In the genomic region with DNA sequence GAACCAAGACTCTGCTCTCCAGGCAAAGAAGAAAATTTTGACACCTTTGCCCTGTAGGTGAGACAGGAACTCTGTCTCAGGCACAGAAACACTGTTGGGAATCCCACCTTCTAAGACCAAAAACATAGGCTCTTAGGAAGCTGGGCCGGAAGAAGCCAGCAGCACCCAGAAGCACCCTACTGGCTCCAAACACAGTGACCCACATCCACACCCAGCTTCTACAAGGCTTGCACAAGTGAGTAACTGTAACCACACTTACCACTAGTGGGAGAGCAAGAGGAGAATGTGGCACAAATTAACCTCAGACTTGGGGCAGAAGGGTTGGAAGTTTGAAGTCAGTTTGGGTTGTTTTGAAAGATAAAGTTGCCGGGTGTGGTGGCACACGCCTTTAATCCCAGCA, we compare ENCODE assay signal across 8 mouse cellular contexts. TPM values are rescaled to one million over a fixed set of nuclear protein-coding genes. Genes with fewer than 3 reads are reported as not detected.
DNase-seq lines count a peak whose midpoint lies in the region; ATAC-seq and TF ChIP-seq lines count a peak whose summit lies in the region.

No protein-coding gene starts in this region.

- H3K9ac ChIP-seq in forebrain, embryonic 14.5 days (ENCODE audit: low read length): no peak overlapping the region
- H3K9ac ChIP-seq in lung, postnatal 0 days (replicated peaks; ENCODE audit: low read depth): no peak overlapping the region
- H3K9ac ChIP-seq in intestine, embryonic 15.5 days: no peak overlapping the region

- H3K4me3 ChIP-seq in forebrain, embryonic 10.5 days: no peak overlapping the region
- H3K4me3 ChIP-seq in forebrain, embryonic 14.5 days (ENCODE audit: low read depth, low read length): no peak overlapping the region
- H3K4me3 ChIP-seq in lung, postnatal 0 days (ENCODE audit: low read depth, low read length): no peak overlapping the region
- no peak overlapping the region for H3K4me3 ChIP-seq in intestine, embryonic 15.5 days (replicated peaks)

- peak; percentile 39 for TF ChIP-seq CTCF in lung, postnatal 0 days (IDR thresholded peaks at IDR 0.05)

- TF ChIP-seq EP300 in lung, postnatal 0 days (IDR thresholded peaks at IDR 0.05): no peak

- no peak for ATAC-seq in forebrain, embryonic 14.5 days
- ATAC-seq in lung, postnatal 0 days: no peak
- no peak for ATAC-seq in intestine, embryonic 15.5 days

- H3K36me3 ChIP-seq in forebrain, embryonic 10.5 days (replicated peaks): no peaks in the 10 kb centered on the region
- H3K36me3 ChIP-seq in forebrain, embryonic 14.5 days (ENCODE audit: control insufficient read depth, insufficient read depth, low read length): no peaks in the 10 kb centered on the region
- no peaks in the 10 kb centered on the region for H3K36me3 ChIP-seq in lung, postnatal 0 days (ENCODE audit: insufficient read depth, low read length)
- no peaks in the 10 kb centered on the region for H3K36me3 ChIP-seq in intestine, embryonic 15.5 days
- H3K36me3 ChIP-seq in splenic B cell, adult 2 months (ENCODE audit: control insufficient read depth, insufficient read depth, low read length, poor library complexity, severe bottlenecking): no peaks in the 10 kb centered on the region

- peak overlapping the region; percentile 71 for H3K27ac ChIP-seq in forebrain, embryonic 10.5 days
- no peak overlapping the region for H3K27ac ChIP-seq in forebrain, embryonic 14.5 days (ENCODE audit: low read depth, low read length)
- H3K27ac ChIP-seq in lung, postnatal 0 days (ENCODE audit: low read length): peak overlapping the region; percentile 93
- H3K27ac ChIP-seq in intestine, embryonic 15.5 days: peak overlapping the region; percentile 48

- H3K27me3 ChIP-seq in forebrain, embryonic 10.5 days (ENCODE audit: poor library complexity, severe bottlenecking): no peaks in the 10 kb centered on the region
- H3K27me3 ChIP-seq in forebrain, embryonic 14.5 days (replicated peaks; ENCODE audit: control insufficient read depth, insufficient read depth, low read length): no peaks in the 10 kb centered on the region
- no peaks in the 10 kb centered on the region for H3K27me3 ChIP-seq in lung, postnatal 0 days (replicated peaks; ENCODE audit: insufficient read depth, low read length)
- H3K27me3 ChIP-seq in intestine, embryonic 15.5 days (replicated peaks): no peaks in the 10 kb centered on the region
- H3K27me3 ChIP-seq in splenic B cell, adult 2 months (ENCODE audit: control insufficient read depth, insufficient read depth, low read length, poor library complexity, severe bottlenecking): no peaks in the 10 kb centered on the region

- no peaks in the 10 kb centered on the region for H3K9me3 ChIP-seq in forebrain, embryonic 10.5 days
- H3K9me3 ChIP-seq in forebrain, embryonic 14.5 days (replicated peaks; ENCODE audit: control insufficient read depth, low read length): no peaks in the 10 kb centered on the region
- no peaks in the 10 kb centered on the region for H3K9me3 ChIP-seq in lung, postnatal 0 days (ENCODE audit: low read length)
- no peaks in the 10 kb centered on the region for H3K9me3 ChIP-seq in intestine, embryonic 15.5 days

- H3K4me2 ChIP-seq in forebrain, embryonic 14.5 days (ENCODE audit: low read length): no peak overlapping the region
- peak overlapping the region; percentile 32 for H3K4me2 ChIP-seq in lung, postnatal 0 days (replicated peaks; ENCODE audit: low read depth, low read length)
- H3K4me2 ChIP-seq in intestine, embryonic 15.5 days (replicated peaks): 0 out of 2 replicates have a peak overlapping the region, but pooled peaks have one; percentile 2

- WGBS in forebrain, embryonic 10.5 days: 91% methylated on average over 3 of the region's 3 CpGs
- WGBS in forebrain, embryonic 14.5 days: 89% methylated on average over 3 of the region's 3 CpGs
- 59% methylated on average over 3 of the region's 3 CpGs for WGBS in lung, postnatal 0 days
- 78% methylated on average over 3 of the region's 3 CpGs for WGBS in intestine, embryonic 15.5 days

- peaks cover 28% of the 10 kb centered on the region for H3K4me1 ChIP-seq in forebrain, embryonic 10.5 days
- no peaks in the 10 kb centered on the region for H3K4me1 ChIP-seq in forebrain, embryonic 14.5 days (ENCODE audit: control insufficient read depth, insufficient read depth, low read length)
- H3K4me1 ChIP-seq in lung, postnatal 0 days (ENCODE audit: insufficient read depth, low read depth, low read length): peaks cover 15% of the 10 kb centered on the region
- H3K4me1 ChIP-seq in intestine, embryonic 15.5 days (replicated peaks): peaks cover 13% of the 10 kb centered on the region

- no peak for DNase-seq in forebrain, embryonic 10.5 days (ENCODE audit: extremely low spot score, low spot score)
- DNase-seq in forebrain, embryonic 14.5 days (ENCODE audit: low spot score): no peak
- peak; percentile 57 for DNase-seq in lung, postnatal 0 days (ENCODE audit: low spot score)
- DNase-seq in lung, adult 18-20 months: no peak
- peak; percentile 66 for DNase-seq in splenic B cell, adult 2 months (ENCODE audit: low read depth, low spot score)
- no peak for DNase-seq in retina, postnatal 1 day
- no peak for DNase-seq in layer of hippocampus, adult 18-20 months (ENCODE audit: low spot score in 2 of 2)

RNA-seq across cellular contexts. Expression of a gene that starts 22.8 kb away (rescaled TPM):
- polyA plus RNA-seq in forebrain, embryonic 10.5 days (2016; fragmentation: Nextera tagmentation; extraction: Ambion mirVana): 24.8 and 28.8 TPM in 2 replicates
- 75.1 and 81.1 TPM in 2 replicates for polyA plus RNA-seq in forebrain, embryonic 14.5 days (2014; fragmentation: Nextera tagmentation; extraction: Ambion mirVana)
- 30.8 and 34.3 TPM in 2 replicates for polyA plus RNA-seq in lung, postnatal 0 days (2015; fragmentation: Nextera tagmentation; extraction: Ambion mirVana)
- polyA plus RNA-seq in intestine, embryonic 15.5 days (2015; fragmentation: Nextera tagmentation; extraction: Ambion mirVana): 21.3 and 21.4 TPM in 2 replicates
- total RNA-seq in layer of hippocampus, adult 18-20 months (2021): 10 to 100 TPM; 77.5 to 80.3 TPM

RNA-seq across cellular contexts. Expression of a gene that starts 26.2 kb away (rescaled TPM):
- polyA plus RNA-seq in forebrain, embryonic 10.5 days (2016; fragmentation: Nextera tagmentation; extraction: Ambion mirVana): 13.7 and 14.4 TPM in 2 replicates
- polyA plus RNA-seq in forebrain, embryonic 14.5 days (2014; fragmentation: Nextera tagmentation; extraction: Ambion mirVana): 5.3 and 6.0 TPM in 2 replicates
- 6.4 and 6.8 TPM in 2 replicates for polyA plus RNA-seq in lung, postnatal 0 days (2015; fragmentation: Nextera tagmentation; extraction: Ambion mirVana)
- polyA plus RNA-seq in intestine, embryonic 15.5 days (2015; fragmentation: Nextera tagmentation; extraction: Ambion mirVana): 13.2 and 15.6 TPM in 2 replicates
- 10 to 100 TPM; 13.2 to 15.8 TPM for total RNA-seq in layer of hippocampus, adult 18-20 months (2021)

RNA-seq across cellular contexts. Expression of a gene that starts 37.2 kb away (rescaled TPM):
- polyA plus RNA-seq in forebrain, embryonic 10.5 days (2016; fragmentation: Nextera tagmentation; extraction: Ambion mirVana): 7.1 and 7.2 TPM in 2 replicates
- polyA plus RNA-seq in forebrain, embryonic 14.5 days (2014; fragmentation: Nextera tagmentation; extraction: Ambion mirVana): 9.2 and 11.1 TPM in 2 replicates
- polyA plus RNA-seq in lung, postnatal 0 days (2015; fragmentation: Nextera tagmentation; extraction: Ambion mirVana): 121 and 122 TPM in 2 replicates
- polyA plus RNA-seq in intestine, embryonic 15.5 days (2015; fragmentation: Nextera tagmentation; extraction: Ambion mirVana): 34.1 and 36.2 TPM in 2 replicates
- 1 to 10 TPM; 2.5 to 3.2 TPM for total RNA-seq in layer of hippocampus, adult 18-20 months (2021)

Comparison
In these comparisons a context has a peak if more than half of its experiments do, and no peak if none do; other contexts are left out.
1. DNase-seq: peak in lung, postnatal 0 days (single experiment) and splenic B cell, adult 2 months (single experiment); none in forebrain, embryonic 10.5 days (single experiment), forebrain, embryonic 14.5 days (single experiment), lung, adult 18-20 months (0 of 2), retina, postnatal 1 day (single experiment) and layer of hippocampus, adult 18-20 months (0 of 2).